Mouse (Mus musculus) CH12.LX (cell line): ENCODE data around the gene Ubxn6. TPM values are rescaled to one million over a fixed set of nuclear protein-coding genes. Genes with fewer than 3 reads are reported as not detected.
"Not testable (repeated sequence)": the region's sequence is repeated elsewhere in the genome, so short reads cannot be mapped to it uniquely, and the experiment has no call there.

Source experiments
- DNase-seq: peaks from one replicate; pipeline ENCODE4 v3.0.0-alpha.2; 2013; ENCODE audit errors: extremely low read depth
- H3K27ac ChIP-seq: 2 replicates; pipeline ENCODE4 v1.5.1; 2012; ENCODE audit warnings: low read depth, mild to moderate bottlenecking, control low read depth, moderate library complexity; ENCODE audit not compliant: insufficient read depth
- H3K27me3 ChIP-seq: replicated peaks from 2 replicates; pipeline ENCODE3; 2012; ENCODE audit warnings: inconsistent platforms
- H3K36me3 ChIP-seq, 2 experiments: replicated peaks in 1 of 2; 2 replicates each; pipeline versions ENCODE3 to v1.6.1; 2012; ENCODE audit warnings: inconsistent platforms in 1 of 2, low read length in 1 of 2, mild to moderate bottlenecking in 1 of 2, mixed read lengths in 1 of 2, moderate library complexity in 1 of 2; ENCODE audit not compliant: control insufficient read depth in 1 of 2, insufficient read depth in 1 of 2
- H3K4me1 ChIP-seq, 2 experiments: 2 replicates each; pipeline ENCODE4 v1.6.1; 2012; ENCODE audit warnings: inconsistent platforms in 1 of 2, moderate library complexity in 1 of 2; ENCODE audit not compliant: insufficient read depth in 2 of 2, control insufficient read depth in 1 of 2
- H3K4me2 ChIP-seq: 2 replicates; pipeline ENCODE4 v1.6.1; 2012; ENCODE audit warnings: low read depth, mild to moderate bottlenecking, control low read depth; ENCODE audit not compliant: poor library complexity, insufficient read depth, severe bottlenecking
- H3K4me3 ChIP-seq, 3 experiments: fragments of 150-350 bp in 1 of 3; sonication (generic) in 1 of 3; replicated peaks in 1 of 3; 2 replicates each; pipeline versions ENCODE3 to v1.5.1; 2011 to 2012; ENCODE audit warnings: low read depth in 2 of 3, low read length in 2 of 3, mild to moderate bottlenecking in 2 of 3, moderate library complexity in 2 of 3, control low read depth in 1 of 3, improper control_type of control experiment in 1 of 3, inconsistent platforms in 1 of 3, mixed read lengths in 1 of 3; ENCODE audit not compliant: poor library complexity in 1 of 3
- H3K79me2 ChIP-seq: replicated peaks from 2 replicates; pipeline ENCODE4 v1.6.1; 2012; ENCODE audit warnings: mild to moderate bottlenecking, moderate library complexity; ENCODE audit not compliant: control insufficient read depth, poor library complexity, insufficient read depth, severe bottlenecking; ENCODE audit errors: extremely low read depth
- H3K9ac ChIP-seq: 2 replicates; pipeline ENCODE4 v1.6.1; 2012; ENCODE audit warnings: low read depth, mild to moderate bottlenecking, control low read depth, moderate library complexity; ENCODE audit not compliant: insufficient read depth
- H3K9me3 ChIP-seq: replicated peaks from 2 replicates; pipeline ENCODE3; 2012; ENCODE audit warnings: low read length, inconsistent platforms, mixed read lengths
- CHD2 ChIP-seq: IDR thresholded peaks from 2 replicates; pipeline ENCODE4 v1.6.1; 2011; ENCODE audit warnings: low read length, improper control_type of control experiment
- HCFC1 ChIP-seq: IDR thresholded peaks from 2 replicates; pipeline ENCODE4 v1.6.1; 2012; ENCODE audit warnings: low read depth, mild to moderate bottlenecking, inconsistent platforms, low read length, improper control_type of control experiment
- KAT2A ChIP-seq: IDR thresholded peaks from 2 replicates; pipeline ENCODE4 v1.6.1; 2012; ENCODE audit warnings: low read length, improper control_type of control experiment, inconsistent platforms; ENCODE audit not compliant: insufficient replicate concordance
- MAX ChIP-seq: IDR thresholded peaks from 2 replicates; pipeline ENCODE4 v1.6.1; 2011; ENCODE audit warnings: low read length, improper control_type of control experiment
- MAZ ChIP-seq: IDR thresholded peaks from 2 replicates; pipeline ENCODE4 v1.6.1; 2012; ENCODE audit warnings: low read depth, mild to moderate bottlenecking, inconsistent platforms, low read length, improper control_type of control experiment, moderate library complexity
- MXI1 ChIP-seq: IDR thresholded peaks from 2 replicates; pipeline ENCODE4 v1.6.1; 2011; ENCODE audit warnings: mild to moderate bottlenecking, low read depth, low read length, improper control_type of control experiment
- MYC ChIP-seq: IDR thresholded peaks from 2 replicates; pipeline ENCODE4 v1.6.1; 2011; ENCODE audit warnings: low read depth, mild to moderate bottlenecking, improper control_type of control experiment, low read length
- PAX5 ChIP-seq: IDR thresholded peaks from 2 replicates; pipeline ENCODE4 v1.6.1; 2012; ENCODE audit warnings: low read length, inconsistent platforms, mixed read lengths
- UBTF ChIP-seq: IDR thresholded peaks from 2 replicates; pipeline ENCODE4 v1.6.1; 2012; ENCODE audit warnings: low read depth, mild to moderate bottlenecking, inconsistent platforms, low read length, improper control_type of control experiment, moderate library complexity
- USF1 ChIP-seq: IDR thresholded peaks from 2 replicates; pipeline ENCODE4 v1.6.1; 2014; ENCODE audit warnings: low read depth, mild to moderate bottlenecking, inconsistent platforms, low read length, improper control_type of control experiment
- ZC3H11A ChIP-seq: IDR thresholded peaks from 2 replicates; pipeline ENCODE4 v1.6.1; 2012; ENCODE audit warnings: low read depth, mild to moderate bottlenecking, inconsistent platforms, low read length, improper control_type of control experiment
- ZNF384 ChIP-seq: IDR thresholded peaks from 2 replicates; pipeline ENCODE4 v1.6.1; 2012; ENCODE audit warnings: low read depth, low read length, improper control_type of control experiment, inconsistent platforms
- dilution Hi-C: fragments of 300-500 bp; cut with MboI; formaldehyde crosslinking; loops from 2 replicates; pipeline ENCODE4 v1.14.3; 2020; ENCODE audit warnings: low sequenced_read_pairs; ENCODE audit not compliant: extremely low pct_unique_long_range_greater_than_20kb, extremely low pct_ligation_motif_present
- in situ Hi-C: fragments of 300-500 bp; cut with MboI; formaldehyde crosslinking; loops from 3 replicates; pipeline ENCODE4 v1.14.3; 2019; ENCODE audit warnings: low sequenced_read_pairs, low pct_ligation_motif_present, low pct_unique_long_range_greater_than_20kb, mixed read lengths
- polyA plus RNA-seq: library from polyadenylated mRNA; unstranded; fragments of >175 nt; gene quantifications from 2 replicates; pipeline ENCODE4 v1.2.1, GENCODE M21; 2012; ENCODE audit warnings: low read depth; ENCODE audit not compliant: insufficient read length
- total RNA-seq, 2 experiments: library from RNA; depleted of rRNA; stranded (reverse); fragments of 300-350 nt in 1 of 2; fragments of >200 nt in 1 of 2; gene quantifications; 2 replicates each; pipeline ENCODE4 v1.2.3; 2012 to 2014

The Ubxn6 gene
- total and polyA plus RNA-seq, 3 experiments, result 24.6 to 29.1 (median 26.8) TPM

- H3K4me3 ChIP-seq, H3K79me2 ChIP-seq, H3K27ac ChIP-seq, H3K27me3 ChIP-seq, H3K4me1 ChIP-seq, H3K9ac ChIP-seq, in situ Hi-C loops, DNase-seq, H3K9me3 ChIP-seq, H3K4me2 ChIP-seq, dilution Hi-C loops: not testable (repeated sequence)
- H3K36me3 ChIP-seq, result peaks cover 41 to 71% of the 10 kb centered on the region in 2 experiments
Measured at GRCm38 (mm10) chr17:56104821-56105220, 30.0 kb upstream of the Ubxn6 start.

- no peak for TF ChIP-seq ZC3H11A
- Histone ChIP-seq H3K9ac (no peak overlapping the region), H3K9me3 (no peaks in the 10 kb centered on the region), H3K27ac (no peak overlapping the region), H3K4me3 (no peak overlapping the region), H3K27me3 (no peaks in the 10 kb centered on the region), H3K4me1 (0 out of 4 replicates have a peak, but pooled peaks cover 0 to 2% of the 10 kb centered on the region in 2 experiments), H3K4me2 (no peak overlapping the region), H3K79me2 (no peaks in the 10 kb centered on the region), H3K36me3 (peaks cover 50 to 70% of the 10 kb centered on the region in 2 experiments)
- dilution Hi-C loops, result no loop called here
- in situ Hi-C loops, result no loop called here
- DNase-seq, result no peak
Measured at GRCm38 (mm10) chr17:56103465-56104285, 28.8 kb upstream of the Ubxn6 start.

- H3K27me3 ChIP-seq, result no peaks in the 10 kb centered on the region
- H3K4me3 ChIP-seq, result no peak overlapping the region
- H3K79me2 ChIP-seq, result no peaks in the 10 kb centered on the region
- DNase-seq, result no peak
- peaks cover 58 to 72% of the 10 kb centered on the region in 2 experiments for H3K36me3 ChIP-seq
- no peaks in the 10 kb centered on the region for H3K9me3 ChIP-seq
- dilution Hi-C loops, result no loop called here
- no peak overlapping the region for H3K27ac ChIP-seq
- H3K4me2 ChIP-seq, result no peak overlapping the region
- TF ChIP-seq HCFC1, result no peak
- no peak for TF ChIP-seq MAX
- TF ChIP-seq MAZ, result no peak
- TF ChIP-seq MXI1, result no peak
- TF ChIP-seq, all 38 proteins: peak for 0
- in situ Hi-C loops, result no loop called here
- Histone ChIP-seq H3K4me1 (0 out of 4 replicates have a peak, but pooled peaks cover 0 to 2% of the 10 kb centered on the region in 2 experiments), H3K9ac (no peak overlapping the region)
Measured at GRCm38 (mm10) chr17:56102927-56103326, 28.1 kb upstream of the Ubxn6 start.

- DNase-seq, result no peak
- dilution Hi-C loops, result no loop called here
Measured at GRCm38 (mm10) chr17:56102158-56102557, 27.3 kb upstream of the Ubxn6 start.

More at GRCm38 (mm10) chr17:56102158-56102557, 27.3 kb upstream of the Ubxn6 start:
- H3K27ac ChIP-seq, result no peak overlapping the region
- no peaks in the 10 kb centered on the region for H3K4me1 ChIP-seq
- no peaks in the 10 kb centered on the region for H3K9me3 ChIP-seq
- in situ Hi-C loops, result no loop called here
- H3K4me3 ChIP-seq, result no peak overlapping the region
- no peaks in the 10 kb centered on the region for H3K27me3 ChIP-seq
- TF ChIP-seq ZNF384, result no peak
- no peak for TF ChIP-seq PAX5
- no peak for TF ChIP-seq UBTF
- TF ChIP-seq MYC, result no peak
- TF ChIP-seq USF1, result no peak
- TF ChIP-seq CHD2, result no peak
- no peak for TF ChIP-seq KAT2A
- no peak overlapping the region for H3K4me2 ChIP-seq
- no peaks in the 10 kb centered on the region for H3K79me2 ChIP-seq
- H3K36me3 ChIP-seq, result peaks cover 66 to 72% of the 10 kb centered on the region in 2 experiments
- no peak overlapping the region for H3K9ac ChIP-seq
